Mouse (Mus musculus): ENCODE results near the gene Stx7. TPM values are rescaled to one million over a fixed set of nuclear protein-coding genes. Genes with fewer than 3 reads are reported as not detected.

Stx7 gene
- polyA plus RNA-seq, 1 experiment from 2014 or later: 87.4 TPM

DNA sequence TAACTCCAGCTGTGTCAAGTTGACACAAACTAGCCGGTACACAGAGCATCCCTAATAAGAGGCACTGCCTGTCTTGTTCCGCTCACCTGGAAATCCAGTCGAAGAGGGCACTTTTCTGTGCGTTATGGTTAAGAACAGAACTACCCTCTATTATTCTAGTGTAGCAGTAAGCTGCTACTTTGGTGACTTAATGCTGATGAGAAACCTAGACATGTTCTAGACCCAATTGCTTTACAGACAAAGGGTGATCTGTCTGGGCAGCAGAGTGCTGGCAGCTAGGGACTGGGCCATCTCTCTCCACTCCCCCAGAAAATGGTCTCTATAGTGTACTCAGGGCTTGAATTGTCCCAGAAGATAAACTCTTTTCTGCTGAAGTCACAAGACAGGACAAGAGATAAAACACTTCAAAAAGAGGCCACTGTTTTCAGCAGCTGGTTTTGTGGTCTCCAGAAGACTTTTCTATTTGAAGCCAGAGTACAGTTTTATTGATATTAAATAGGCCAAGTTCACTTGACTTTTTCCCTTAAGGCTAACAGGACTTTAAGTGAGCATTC lies 22.9 kb downstream of the Stx7 start:
- H3K9ac ChIP-seq: no peak overlapping the region
- no peak overlapping the region for H3K27ac ChIP-seq
- H3K27me3 ChIP-seq: no peaks in the 10 kb centered on the region
- H3K36me3 ChIP-seq: no peaks in the 10 kb centered on the region
- no peak overlapping the region for H3K4me3 ChIP-seq
- H3K9me3 ChIP-seq: no peaks in the 10 kb centered on the region
- 85% methylated on average over 4 of the region's 4 CpGs for WGBS
- H3K4me1 ChIP-seq: peaks cover 11% of the 10 kb centered on the region; the same call in 1 of the 2 replicates
- no peak for ATAC-seq (ENCODE audit: borderline replicate concordance, extremely low read depth, low FRiP score, low TSS enrichment)
- H3K4me2 ChIP-seq: no peak overlapping the region

DNA sequence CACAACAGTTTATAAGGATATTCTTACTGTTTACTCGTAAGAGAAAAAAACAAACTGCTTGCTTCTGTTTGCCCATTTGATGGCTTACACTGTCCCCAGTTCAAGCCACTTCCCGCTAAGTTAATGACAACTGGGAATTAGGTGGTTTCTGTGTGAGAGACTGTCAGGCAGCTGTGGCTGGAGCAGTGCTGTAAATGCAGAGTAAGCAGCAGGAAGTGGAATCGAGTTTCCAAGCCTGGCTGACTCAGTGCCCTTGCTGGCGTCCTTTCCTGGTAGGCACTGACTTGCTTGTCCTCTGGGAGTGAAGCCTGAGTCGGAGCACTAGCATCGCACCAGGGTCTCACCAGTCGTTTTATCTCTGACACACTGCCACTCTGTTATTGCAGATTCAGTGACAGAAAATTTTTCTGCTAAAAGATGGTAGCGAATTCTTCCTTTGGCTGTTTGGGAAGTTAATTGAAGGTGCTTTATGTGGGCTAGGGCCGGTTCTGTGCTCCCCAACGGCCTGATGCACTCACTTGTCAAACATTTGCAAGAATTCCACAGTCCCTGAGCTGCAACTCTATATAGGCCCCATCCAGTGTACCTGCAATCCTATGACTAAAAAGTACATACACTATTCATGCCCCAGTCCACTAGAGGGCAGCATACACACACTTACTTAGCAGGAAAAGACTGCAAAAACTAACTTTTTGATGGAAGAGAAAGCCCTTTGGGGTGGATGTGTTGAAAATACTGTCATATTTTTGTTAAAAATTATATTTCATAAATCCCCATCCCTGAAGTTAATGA lies 24.3 kb downstream of the Stx7 start:
- H3K9ac ChIP-seq: no peak overlapping the region
- H3K4me1 ChIP-seq: peaks cover 5% of the 10 kb centered on the region; the same call in 1 of the 2 replicates
- H3K9me3 ChIP-seq: no peaks in the 10 kb centered on the region
- ATAC-seq (ENCODE audit: borderline replicate concordance, extremely low read depth, low FRiP score, low TSS enrichment): no peak
- H3K36me3 ChIP-seq: no peaks in the 10 kb centered on the region
- no peak overlapping the region for H3K4me2 ChIP-seq
- H3K4me3 ChIP-seq: no peak overlapping the region
- H3K27me3 ChIP-seq: no peaks in the 10 kb centered on the region
- WGBS: 48% methylated on average over 10 of the region's 10 CpGs
- no peak overlapping the region for H3K27ac ChIP-seq

DNA sequence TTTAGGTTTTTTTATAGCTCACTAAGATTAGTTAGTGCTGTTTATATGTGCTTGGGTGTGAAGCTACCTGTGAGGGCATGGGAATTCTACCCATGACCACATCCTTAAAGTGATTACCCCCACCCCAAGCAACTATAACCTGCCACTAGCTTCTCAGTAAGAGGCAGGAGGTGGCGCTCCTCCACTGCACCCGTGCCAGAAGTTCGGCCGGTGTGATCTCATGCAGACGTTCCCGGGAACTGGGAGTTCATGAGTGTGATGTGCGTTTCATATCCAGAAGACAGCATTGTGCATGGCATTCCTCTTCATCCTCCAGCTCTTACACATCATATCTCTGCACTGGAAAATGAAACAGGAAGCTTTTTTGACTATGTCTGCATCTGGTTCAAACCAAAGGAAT lies 41.3 kb downstream of the Stx7 start:
- 46% methylated on average over 7 of the region's 7 CpGs for WGBS
- Histone ChIP-seq H3K27ac (no peak overlapping the region), H3K4me1 (no peaks in the 10 kb centered on the region), H3K4me2 (no peak overlapping the region), H3K9me3 (no peaks in the 10 kb centered on the region), H3K36me3 (peaks cover 14% of the 10 kb centered on the region), H3K27me3 (no peaks in the 10 kb centered on the region), H3K4me3 (no peak overlapping the region), H3K9ac (no peak overlapping the region)
- no peak for ATAC-seq (ENCODE audit: borderline replicate concordance, extremely low read depth, low FRiP score, low TSS enrichment)

DNA sequence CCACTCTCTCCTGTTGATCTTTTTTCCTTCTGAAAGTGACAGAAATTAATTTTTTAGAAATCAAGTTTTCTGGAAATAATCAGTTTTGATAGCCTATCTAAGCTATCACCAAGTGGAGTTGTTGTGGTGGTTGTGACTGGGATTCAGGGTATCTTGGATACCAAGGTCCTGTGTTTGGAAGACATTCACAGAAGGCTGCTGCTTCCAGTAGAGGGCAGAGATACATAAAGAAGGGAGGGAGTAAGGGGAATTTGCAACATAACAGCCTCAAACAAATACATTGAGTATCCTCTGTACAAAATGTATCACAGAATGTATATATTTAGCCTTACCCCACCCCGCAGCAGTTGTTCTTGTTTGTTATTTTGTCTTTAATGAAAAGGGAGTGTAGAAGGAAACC lies 42.9 kb downstream of the Stx7 start:
- 70% methylated on average over 1 of the region's 1 CpGs for WGBS

DNA sequence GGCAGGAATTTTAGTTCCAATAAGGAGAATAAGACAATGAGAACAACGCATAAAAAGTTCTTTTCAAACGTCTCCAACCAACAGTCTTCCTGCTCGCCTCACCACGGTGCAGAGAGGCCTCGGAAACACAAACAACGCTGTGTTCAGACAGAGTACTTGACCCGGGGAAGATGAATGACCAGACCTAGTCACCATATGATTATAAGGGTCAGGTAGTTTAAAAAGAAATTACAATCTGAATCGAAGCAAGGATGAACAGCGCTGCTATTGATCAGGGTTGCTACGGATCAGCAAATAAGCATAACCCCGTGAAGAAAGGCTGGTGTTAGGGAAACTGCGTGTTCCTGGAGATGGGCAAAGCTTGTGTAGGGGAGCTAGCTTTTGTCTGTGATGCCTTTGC lies 50.2 kb downstream of the Stx7 start:
- Histone ChIP-seq H3K9me3 (no peaks in the 10 kb centered on the region), H3K27ac (no peak overlapping the region), H3K27me3 (no peaks in the 10 kb centered on the region), H3K4me3 (no peak overlapping the region), H3K4me2 (no peak overlapping the region), H3K9ac (no peak overlapping the region), H3K4me1 (no peaks in the 10 kb centered on the region), H3K36me3 (no peaks in the 10 kb centered on the region)
- no peak for ATAC-seq (ENCODE audit: borderline replicate concordance, extremely low read depth, low FRiP score, low TSS enrichment)
- 56% methylated on average over 12 of the region's 12 CpGs for WGBS

More for the DNA sequence above, 42.9 kb downstream of the Stx7 start:
- H3K4me3 ChIP-seq: no peak overlapping the region
- H3K36me3 ChIP-seq: peaks cover 5% of the 10 kb centered on the region
- no peaks in the 10 kb centered on the region for H3K4me1 ChIP-seq
- no peak overlapping the region for H3K27ac ChIP-seq
- ATAC-seq (ENCODE audit: borderline replicate concordance, extremely low read depth, low FRiP score, low TSS enrichment): no peak
- no peaks in the 10 kb centered on the region for H3K9me3 ChIP-seq
- H3K4me2 ChIP-seq: no peak overlapping the region
- H3K27me3 ChIP-seq: no peaks in the 10 kb centered on the region
- no peak overlapping the region for H3K9ac ChIP-seq

DNA sequence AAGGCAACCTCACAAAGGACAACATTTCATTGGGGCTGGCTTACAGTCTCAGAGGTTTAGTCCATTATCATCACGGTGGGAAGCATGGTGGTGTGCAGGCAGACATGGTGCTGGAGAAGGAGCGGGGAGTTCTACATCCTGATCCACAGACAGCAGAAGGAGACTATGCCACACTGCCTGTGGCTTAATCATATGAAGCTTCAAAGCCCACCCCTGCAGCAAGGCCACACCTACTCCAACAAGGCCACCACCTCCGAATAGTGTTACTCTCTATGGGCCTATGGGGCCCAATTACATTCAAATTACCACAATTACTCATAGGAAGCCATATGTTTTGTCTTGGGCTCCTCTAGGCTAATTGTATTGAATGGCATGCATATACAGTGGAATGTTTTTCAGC lies 51.0 kb downstream of the Stx7 start:
- ATAC-seq (ENCODE audit: borderline replicate concordance, extremely low read depth, low FRiP score, low TSS enrichment): no peak
- Histone ChIP-seq H3K4me2 (no peak overlapping the region), H3K4me3 (no peak overlapping the region), H3K9me3 (no peaks in the 10 kb centered on the region), H3K27ac (no peak overlapping the region), H3K36me3 (no peaks in the 10 kb centered on the region), H3K4me1 (no peaks in the 10 kb centered on the region), H3K9ac (no peak overlapping the region), H3K27me3 (no peaks in the 10 kb centered on the region)
- 91% methylated on average over 3 of the region's 3 CpGs for WGBS

DNA sequence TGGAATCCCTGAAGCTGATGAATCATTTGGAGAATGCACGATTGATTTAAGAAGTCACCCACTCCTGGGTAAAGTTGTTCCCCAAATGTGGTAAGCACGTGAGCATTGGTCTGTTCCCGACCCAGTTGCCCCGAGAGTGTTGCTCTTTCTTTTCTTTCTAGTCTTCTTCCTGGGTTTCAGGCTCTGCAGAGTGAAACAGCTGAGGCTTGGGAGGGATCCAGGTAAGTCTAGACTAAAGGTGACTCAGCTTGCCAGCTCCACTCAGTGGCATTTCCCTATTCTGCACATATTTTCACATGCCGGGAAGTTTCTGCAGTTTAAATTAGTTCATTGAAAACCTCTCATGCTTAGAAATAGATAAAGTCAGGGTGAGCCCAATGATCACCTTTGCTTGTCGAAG lies 61.0 kb downstream of the Stx7 start:
- no peaks in the 10 kb centered on the region for H3K9me3 ChIP-seq
- H3K4me1 ChIP-seq: no peaks in the 10 kb centered on the region
- H3K4me2 ChIP-seq: no peak overlapping the region
- WGBS: 75% methylated on average over 6 of the region's 6 CpGs
- no peak overlapping the region for H3K4me3 ChIP-seq
- H3K27me3 ChIP-seq: no peaks in the 10 kb centered on the region
- no peak overlapping the region for H3K9ac ChIP-seq
- ATAC-seq (ENCODE audit: borderline replicate concordance, extremely low read depth, low FRiP score, low TSS enrichment): no peak
- H3K36me3 ChIP-seq: no peaks in the 10 kb centered on the region
- no peak overlapping the region for H3K27ac ChIP-seq

DNA sequence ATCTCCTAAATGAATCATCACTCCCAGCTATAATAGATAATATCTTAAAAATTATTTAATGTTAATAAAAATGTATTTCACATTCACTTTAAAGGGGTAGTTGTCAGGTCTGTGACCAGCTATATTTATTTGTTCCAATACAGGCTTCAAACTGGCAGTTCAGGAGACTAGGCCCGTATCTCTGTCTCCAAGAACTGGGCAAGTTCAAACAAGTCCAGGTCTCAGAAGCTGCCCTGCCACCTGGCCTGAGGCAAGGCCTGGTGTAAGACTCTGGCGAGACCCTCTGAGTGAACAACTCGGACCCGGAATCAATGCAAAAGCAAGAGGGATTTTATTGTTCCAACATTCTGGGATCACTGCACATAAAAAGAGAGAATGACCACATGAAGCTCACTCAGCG lies 64.2 kb downstream of the Stx7 start:
- no peak for ATAC-seq (ENCODE audit: borderline replicate concordance, extremely low read depth, low FRiP score, low TSS enrichment)
- no peaks in the 10 kb centered on the region for H3K9me3 ChIP-seq
- whole genome bisulfite sequencing: 91% methylated on average over 5 of the region's 5 CpGs

DNA sequence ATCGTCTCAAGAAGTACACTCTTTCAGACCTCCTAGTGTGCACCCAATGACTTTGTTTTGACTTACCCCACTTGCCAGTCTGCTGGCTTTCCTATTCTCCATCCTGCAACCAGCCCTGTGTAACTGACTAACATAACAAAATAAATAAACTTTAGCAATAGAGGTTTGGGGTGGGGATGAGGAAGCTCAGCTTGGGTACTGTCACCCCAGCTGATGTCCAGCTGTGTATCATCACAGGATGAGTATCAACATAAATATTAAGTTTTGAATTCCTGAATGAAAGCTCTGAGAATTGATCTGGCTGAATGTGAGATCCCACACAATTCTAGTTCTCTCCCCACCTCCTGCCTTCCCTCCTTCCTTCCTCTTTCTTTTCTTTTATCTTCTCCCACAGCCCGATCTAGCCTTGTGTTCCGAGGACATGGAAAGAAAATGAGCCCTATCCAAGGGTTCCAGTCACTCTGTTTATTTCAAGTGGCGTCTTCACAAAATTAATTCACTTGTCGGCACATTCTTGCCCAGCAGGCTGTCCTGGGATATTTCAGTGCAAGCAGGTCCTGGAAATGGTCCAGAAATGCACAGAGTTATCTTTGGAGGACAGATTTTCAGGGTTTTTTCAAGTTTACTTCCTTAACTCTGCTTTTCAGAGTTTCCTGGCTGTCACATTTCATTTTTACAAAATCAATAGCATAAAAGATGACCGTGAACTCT lies 68.6 kb downstream of the Stx7 start:
- no peaks in the 10 kb centered on the region for H3K9me3 ChIP-seq
- no peaks in the 10 kb centered on the region for H3K36me3 ChIP-seq
- peaks cover 14% of the 10 kb centered on the region; the same call in 1 of the 2 replicates for H3K4me1 ChIP-seq
- peak overlapping the region; percentile 0; the same call in 1 of the 2 replicates for H3K4me2 ChIP-seq
- no peak overlapping the region for H3K9ac ChIP-seq
- no peak overlapping the region for H3K4me3 ChIP-seq
- peak; percentile 27; the same call in 1 of the 2 replicates for ATAC-seq (ENCODE audit: borderline replicate concordance, extremely low read depth, low FRiP score, low TSS enrichment)
- 25% methylated on average over 6 of the region's 6 CpGs for WGBS
- H3K27me3 ChIP-seq: peaks cover 7% of the 10 kb centered on the region; the same call in 1 of the 2 replicates
- H3K27ac ChIP-seq: no peak overlapping the region

More for the DNA sequence above, 64.2 kb downstream of the Stx7 start:
- peaks cover 9% of the 10 kb centered on the region; the same call in 1 of the 2 replicates for H3K4me1 ChIP-seq
- no peak overlapping the region for H3K9ac ChIP-seq
- H3K27me3 ChIP-seq: no peaks in the 10 kb centered on the region
- H3K4me2 ChIP-seq: no peak overlapping the region
- H3K36me3 ChIP-seq: no peaks in the 10 kb centered on the region
- H3K4me3 ChIP-seq: no peak overlapping the region
- H3K27ac ChIP-seq: no peak overlapping the region

DNA sequence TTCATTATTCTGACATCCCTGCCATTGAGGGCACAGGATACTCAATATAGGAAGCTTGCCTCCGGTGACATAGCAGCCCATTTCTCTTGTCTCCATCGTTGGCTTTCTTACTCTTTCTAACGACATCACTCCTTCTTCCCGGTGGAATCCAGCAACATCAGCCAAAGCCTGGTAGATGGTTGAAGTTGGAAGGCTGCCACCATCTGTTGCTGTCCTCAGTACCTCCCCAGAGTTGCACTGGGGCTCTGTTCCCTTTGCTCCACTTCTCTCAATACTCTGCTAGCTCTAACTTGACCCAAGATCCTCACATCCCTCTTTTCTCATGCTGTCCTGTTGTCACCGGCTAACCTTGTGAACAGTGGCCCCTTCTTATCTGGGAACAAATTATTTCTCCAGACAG lies 71.8 kb downstream of the Stx7 start:
- 42% methylated on average over 5 of the region's 5 CpGs for WGBS
- Histone ChIP-seq H3K4me1 (peaks cover 25% of the 10 kb centered on the region; the same call in 1 of the 2 replicates), H3K9ac (no peak overlapping the region), H3K36me3 (no peaks in the 10 kb centered on the region), H3K9me3 (no peaks in the 10 kb centered on the region), H3K4me2 (no peak overlapping the region), H3K27me3 (peaks cover 34% of the 10 kb centered on the region), H3K4me3 (no peak overlapping the region), H3K27ac (no peak overlapping the region)
- no peak for ATAC-seq (ENCODE audit: borderline replicate concordance, extremely low read depth, low FRiP score, low TSS enrichment)

DNA sequence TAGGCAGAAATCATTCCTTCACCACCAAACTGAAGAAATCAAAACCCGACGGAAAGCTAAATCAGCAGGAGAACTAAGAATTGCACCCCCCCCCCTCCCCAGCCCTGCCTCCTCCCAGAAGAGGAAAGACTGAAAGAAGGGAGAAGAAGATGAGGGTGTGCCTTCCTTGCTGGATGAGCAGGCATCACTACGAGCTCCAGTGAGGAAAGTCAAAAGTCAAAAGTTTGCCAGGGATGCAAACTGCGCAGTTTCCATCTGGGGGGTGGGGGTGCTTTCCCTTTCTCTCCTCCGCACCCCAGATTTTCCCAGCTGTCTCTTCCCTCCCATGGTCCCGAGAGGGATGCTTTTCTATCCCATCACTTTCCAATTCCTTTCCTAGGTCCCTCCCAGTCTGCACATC lies 73.8 kb downstream of the Stx7 start:
- Histone ChIP-seq H3K9me3 (no peaks in the 10 kb centered on the region), H3K36me3 (no peaks in the 10 kb centered on the region), H3K27ac (no peak overlapping the region), H3K4me1 (peaks cover 20% of the 10 kb centered on the region; the same call in 1 of the 2 replicates), H3K27me3 (peaks cover 34% of the 10 kb centered on the region), H3K4me2 (peak overlapping the region; percentile 91), H3K9ac (no peak overlapping the region), H3K4me3 (peak overlapping the region; percentile 47)
- no peak for ATAC-seq (ENCODE audit: borderline replicate concordance, extremely low read depth, low FRiP score, low TSS enrichment)
- 19% methylated on average over 6 of the region's 6 CpGs for WGBS
